Mouse (Mus musculus): ENCODE measurements around the gene Cox8b.

DNA sequence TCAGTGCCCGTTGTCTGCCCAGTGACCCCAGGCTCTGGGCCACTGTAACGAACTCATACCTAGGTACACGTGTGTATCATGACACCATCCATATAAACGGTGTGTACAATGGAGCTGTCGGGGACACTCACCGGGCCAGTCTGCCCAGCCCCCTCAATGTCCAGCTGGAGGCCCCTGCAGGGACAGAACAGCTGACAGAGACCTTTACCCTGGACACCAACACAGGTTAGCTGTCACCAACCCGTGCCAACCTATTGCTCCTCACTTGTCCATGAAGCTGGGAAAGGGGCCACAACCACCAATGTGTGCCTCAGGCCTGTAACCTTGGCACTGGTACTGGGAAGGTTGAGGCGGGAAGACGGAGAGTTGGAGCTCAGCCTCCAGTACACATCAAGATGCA is 42.1 kb upstream of the Cox8b start:
- TF ChIP-seq KAT2A (conservative IDR thresholded peaks at IDR 0.05; ENCODE audit: low read depth, low read length) (no peak), POLR2A (IDR thresholded peaks at IDR 0.05; ENCODE audit: control insufficient read depth in 1 of 2, insufficient read depth in 1 of 2, low read depth in 1 of 2, low read length in 2 of 2, poor library complexity in 1 of 2) (no peak), GATA1 (IDR thresholded peaks at IDR 0.05; ENCODE audit: low read depth, low read length) (no peak)
